Mouse (Mus musculus): Measurements from ENCODE around the gene Them7.

The Them7 gene

GRCm38 (mm10) chr2:105416046-105416659, 192.0 kb downstream of the Them7 start:
- DNase-seq (ENCODE audit: low read depth, low spot score): peak; percentile 26

- DNase-seq (ENCODE audit: low read depth, low spot score): no peak
These were observed 192.7 kb downstream of the Them7 start for GRCm38 (mm10) chr2:105416660-105417348.

GRCm38 (mm10) chr2:105417663-105418062, 193.5 kb downstream of the Them7 start:
- no peak for DNase-seq (ENCODE audit: low read depth, low spot score)

GRCm38 (mm10) chr2:105418629-105419227, 194.6 kb downstream of the Them7 start:
- no peak for DNase-seq (ENCODE audit: low read depth, low spot score)

- DNase-seq (ENCODE audit: low read depth, low spot score): no peak
These were observed 203.3 kb downstream of the Them7 start for GRCm38 (mm10) chr2:105427447-105427846.

- DNase-seq (ENCODE audit: low read depth, low spot score): no peak
These were observed 203.9 kb downstream of the Them7 start for GRCm38 (mm10) chr2:105428029-105428428.

GRCm38 (mm10) chr2:105428467-105428866, 204.3 kb downstream of the Them7 start:
- DNase-seq (ENCODE audit: low read depth, low spot score): no peak
